ENCODE assay signal across 27 mouse cellular contexts in the genomic region with DNA sequence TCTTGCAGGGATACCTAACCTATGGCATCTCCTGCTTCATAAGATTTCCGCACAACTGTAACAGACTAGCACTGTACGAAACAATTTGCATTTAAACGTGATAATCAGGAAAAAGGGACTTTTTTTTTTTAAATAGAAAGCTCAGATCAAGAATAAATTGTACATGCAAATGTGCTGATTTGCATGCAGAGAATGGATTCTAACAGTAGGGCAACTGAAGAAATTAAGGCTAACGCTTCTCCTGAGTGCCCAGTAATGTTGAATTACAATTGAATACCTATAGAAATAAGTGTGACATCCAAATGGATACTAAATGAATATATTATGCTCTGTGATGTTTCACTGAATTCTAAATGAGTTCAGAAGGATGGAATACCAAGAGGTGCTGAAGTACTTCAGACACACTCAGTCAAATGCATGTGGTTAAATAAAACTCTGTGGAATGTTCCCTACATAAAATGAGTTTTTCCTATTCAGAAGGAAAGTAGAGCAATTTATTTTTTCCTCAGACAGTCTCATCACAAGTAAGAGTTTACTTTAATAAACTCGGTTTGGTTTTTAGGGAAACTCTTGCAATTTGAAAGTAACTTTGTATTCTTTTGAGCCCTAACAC.
A peak's percentile ranks its signal among the peaks of the same experiment; 100 is the strongest.
DNase-seq lines count a peak whose midpoint lies in the region; ATAC-seq and TF ChIP-seq lines count a peak whose summit lies in the region.
"Had no signal": no experiment of that assay in that cellular context is flagged by ENCODE, and none has a peak within 500 bp of the region (broad histone marks: within the 10 kb centered on the region; RNA-seq: fewer than 3 reads in every experiment).

No protein-coding gene starts in this region.

- 57% methylated on average over 5 of the region's 5 CpGs for WGBS in forebrain, embryonic 13.5 days
- 88% methylated on average over 5 of the region's 5 CpGs for WGBS in forebrain, embryonic 11.5 days
- WGBS in forebrain, embryonic 16.5 days: 33% methylated on average over 5 of the region's 5 CpGs
- WGBS in forebrain, embryonic 12.5 days: 68% methylated on average over 5 of the region's 5 CpGs

- no peak overlapping the region for H3K4me2 ChIP-seq in forebrain, embryonic 13.5 days
- no peak overlapping the region for H3K4me2 ChIP-seq in forebrain, embryonic 11.5 days (ENCODE audit: low read depth, low read length, severe bottlenecking)
- no peak overlapping the region for H3K4me2 ChIP-seq in forebrain, embryonic 16.5 days (ENCODE audit: low read length)
- no peak overlapping the region for H3K4me2 ChIP-seq in forebrain, embryonic 12.5 days
- H3K4me2 ChIP-seq: embryonic facial prominence, embryonic 12.5 days; forebrain, embryonic 15.5 days had no signal

- no peaks in the 10 kb centered on the region for H3K4me1 ChIP-seq in forebrain, embryonic 13.5 days
- no peaks in the 10 kb centered on the region for H3K4me1 ChIP-seq in forebrain, embryonic 11.5 days (replicated peaks; ENCODE audit: control insufficient read depth, insufficient read depth, low read length)
- no peaks in the 10 kb centered on the region for H3K4me1 ChIP-seq in forebrain, embryonic 16.5 days (replicated peaks; ENCODE audit: control insufficient read depth, insufficient read depth, low read length)
- no peaks in the 10 kb centered on the region for H3K4me1 ChIP-seq in forebrain, embryonic 12.5 days
- peaks cover 5% of the 10 kb centered on the region; the same call in 1 of the 2 replicates for H3K4me1 ChIP-seq in embryonic fibroblast, embryonic 13.5 days (ENCODE audit: control insufficient read depth, insufficient read depth, low read length)
- H3K4me1 ChIP-seq: embryonic facial prominence, embryonic 10.5 days; embryonic facial prominence, embryonic 12.5 days had no signal

- 0 out of 2 replicates have a peak, but pooled peaks have one; percentile 30 for ATAC-seq in forebrain, embryonic 13.5 days
- no peak for ATAC-seq in forebrain, embryonic 11.5 days (replicated peaks; ENCODE audit: low FRiP score)
- peak; percentile 55 for ATAC-seq in forebrain, embryonic 16.5 days
- ATAC-seq in forebrain, embryonic 12.5 days (ENCODE audit: low FRiP score): no peak
- ATAC-seq: activated CD4-positive, CD25-positive, alpha-beta regulatory T cell, adult 4 months; CD4-positive, CD25-positive, alpha-beta regulatory T cell, adult 4 months; forebrain, embryonic 15.5 days; Patski had no signal

- no peaks in the 10 kb centered on the region for H3K9me3 ChIP-seq in forebrain, embryonic 13.5 days (replicated peaks)
- H3K9me3 ChIP-seq in forebrain, embryonic 11.5 days (ENCODE audit: control insufficient read depth, low read length): no peaks in the 10 kb centered on the region
- no peaks in the 10 kb centered on the region for H3K9me3 ChIP-seq in forebrain, embryonic 16.5 days (ENCODE audit: control insufficient read depth, low read length)
- no peaks in the 10 kb centered on the region for H3K9me3 ChIP-seq in forebrain, embryonic 12.5 days
- H3K9me3 ChIP-seq: embryonic facial prominence, embryonic 10.5 days; embryonic facial prominence, embryonic 12.5 days; forebrain, embryonic 15.5 days had no signal

- no peak for TF ChIP-seq CTCF in embryonic fibroblast, embryonic 13.5 days (IDR thresholded peaks at IDR 0.05; ENCODE audit: borderline replicate concordance, insufficient read depth, low read length)

- H3K36me3 ChIP-seq in forebrain, embryonic 13.5 days (ENCODE audit: poor library complexity, severe bottlenecking): no peaks in the 10 kb centered on the region
- no peaks in the 10 kb centered on the region for H3K36me3 ChIP-seq in forebrain, embryonic 11.5 days (ENCODE audit: control insufficient read depth, insufficient read depth, low read length)
- H3K36me3 ChIP-seq in forebrain, embryonic 16.5 days (ENCODE audit: control insufficient read depth, insufficient read depth): no peaks in the 10 kb centered on the region
- no peaks in the 10 kb centered on the region for H3K36me3 ChIP-seq in forebrain, embryonic 12.5 days (replicated peaks)
- H3K36me3 ChIP-seq: embryonic facial prominence, embryonic 10.5 days; embryonic facial prominence, embryonic 12.5 days; forebrain, embryonic 15.5 days; G1E had no signal

- H3K4me3 ChIP-seq in forebrain, embryonic 13.5 days: no peak overlapping the region
- no peak overlapping the region for H3K4me3 ChIP-seq in forebrain, embryonic 11.5 days (ENCODE audit: low read depth, low read length)
- no peak overlapping the region for H3K4me3 ChIP-seq in forebrain, embryonic 16.5 days (replicated peaks; ENCODE audit: low read length)
- H3K4me3 ChIP-seq in forebrain, embryonic 12.5 days (replicated peaks): no peak overlapping the region
- H3K4me3 ChIP-seq in embryonic fibroblast, embryonic 13.5 days (ENCODE audit: insufficient read depth, low read length): no peak overlapping the region
- H3K4me3 ChIP-seq: embryonic facial prominence, embryonic 10.5 days; embryonic facial prominence, embryonic 12.5 days; erythroblast, embryonic 14.5 days; forebrain, embryonic 15.5 days; gastrocnemius, adult 2 months had no signal

- no peak for DNase-seq in forebrain, embryonic 11.5 days (ENCODE audit: low spot score)
- peak; percentile 16 for DNase-seq in brain, adult 2 months (ENCODE audit: low read depth, low spot score)
- DNase-seq in cerebellum, postnatal 4 days (ENCODE audit: low spot score in 2 of 2): no peak
- DNase-seq in cerebellum, adult 8-10 months: no peak
- DNase-seq: adrenal gland, adult 8-10 months; adrenal gland, postnatal 14 days; adrenal gland, postnatal 36 days; B cell, adult 2 months; cerebellum, adult 11-12 months; cerebellum, adult 2 months; cerebellum, adult 9-11 months; cerebellum, postnatal 14 days; cerebellum, postnatal 36 days; gastrocnemius, adult 2 months had no signal

- H3K27ac ChIP-seq in forebrain, embryonic 13.5 days: no peak overlapping the region
- H3K27ac ChIP-seq in forebrain, embryonic 11.5 days (ENCODE audit: low read depth, low read length): no peak overlapping the region
- H3K27ac ChIP-seq in forebrain, embryonic 16.5 days (ENCODE audit: low read length): no peak overlapping the region
- no peak overlapping the region for H3K27ac ChIP-seq in forebrain, embryonic 12.5 days
- H3K27ac ChIP-seq in embryonic fibroblast, embryonic 13.5 days (ENCODE audit: insufficient read depth, low read length): peak overlapping the region; percentile 61; the same call in 1 of the 2 replicates
- H3K27ac ChIP-seq: embryonic facial prominence, embryonic 10.5 days; embryonic facial prominence, embryonic 12.5 days; forebrain, embryonic 15.5 days; gastrocnemius, adult 2 months had no signal

- no peak overlapping the region for H3K9ac ChIP-seq in forebrain, embryonic 13.5 days
- H3K9ac ChIP-seq in forebrain, embryonic 11.5 days (ENCODE audit: low read length): no peak overlapping the region
- H3K9ac ChIP-seq in forebrain, embryonic 16.5 days (replicated peaks; ENCODE audit: low read depth, low read length): no peak overlapping the region
- no peak overlapping the region for H3K9ac ChIP-seq in forebrain, embryonic 12.5 days
- H3K9ac ChIP-seq: embryonic facial prominence, embryonic 12.5 days; forebrain, embryonic 15.5 days had no signal

- no peak for TF ChIP-seq POLR2A in embryonic fibroblast, embryonic 13.5 days (IDR thresholded peaks at IDR 0.05; ENCODE audit: low read depth, low read length)

- no peaks in the 10 kb centered on the region for H3K27me3 ChIP-seq in forebrain, embryonic 13.5 days
- no peaks in the 10 kb centered on the region for H3K27me3 ChIP-seq in forebrain, embryonic 11.5 days (ENCODE audit: control insufficient read depth, insufficient read depth, low read length)
- no peaks in the 10 kb centered on the region for H3K27me3 ChIP-seq in forebrain, embryonic 16.5 days (replicated peaks; ENCODE audit: control insufficient read depth, insufficient read depth, low read length)
- H3K27me3 ChIP-seq in forebrain, embryonic 12.5 days: no peaks in the 10 kb centered on the region
- H3K27me3 ChIP-seq: CH12.LX; embryonic facial prominence, embryonic 12.5 days; forebrain, embryonic 15.5 days; Patski had no signal

Comparison
In these comparisons a context has a peak if more than half of its experiments do, and no peak if none do; other contexts are left out.
1. ATAC-seq: peak in forebrain, embryonic 13.5 days (single experiment) and forebrain, embryonic 16.5 days (single experiment); none in forebrain, embryonic 11.5 days (single experiment) and forebrain, embryonic 12.5 days (single experiment).